Mouse (Mus musculus) ES-Bruce4 (cell line): ENCODE data around the gene Rbm39. TPM values are rescaled to one million over a fixed set of nuclear protein-coding genes. Genes with fewer than 3 reads are reported as not detected.

Experiments
- H3K27ac ChIP-seq: 2 replicates; pipeline ENCODE4 v1.5.1; 2012; ENCODE audit warnings: low read length, inconsistent platforms; ENCODE audit not compliant: insufficient read depth
- H3K27me3 ChIP-seq: 2 replicates; pipeline ENCODE4 v1.6.1; 2012; ENCODE audit warnings: mild to moderate bottlenecking, low read length, inconsistent platforms; ENCODE audit not compliant: control insufficient read depth, poor library complexity, insufficient read depth, severe bottlenecking
- H3K36me3 ChIP-seq: 2 replicates; pipeline ENCODE4 v1.6.1; 2012; ENCODE audit warnings: inconsistent platforms, mild to moderate bottlenecking, low read length, moderate library complexity; ENCODE audit not compliant: control insufficient read depth, poor library complexity, insufficient read depth, severe bottlenecking
- H3K4me1 ChIP-seq: one replicate; pipeline ENCODE4 v1.8.1; 2011; ENCODE audit warnings: low read length; ENCODE audit not compliant: control insufficient read depth, insufficient read depth
- H3K4me3 ChIP-seq: 2 replicates; pipeline ENCODE4 v1.5.1; 2011; ENCODE audit warnings: low read depth, mild to moderate bottlenecking, low read length
- H3K9ac ChIP-seq: 2 replicates; pipeline ENCODE4 v1.6.1; 2012; ENCODE audit warnings: low read depth, mild to moderate bottlenecking, inconsistent platforms; ENCODE audit not compliant: poor library complexity, severe bottlenecking
- H3K9me3 ChIP-seq: replicated peaks from 2 replicates; pipeline ENCODE4 v1.6.1; 2012; ENCODE audit warnings: mild to moderate bottlenecking, low read length, inconsistent platforms; ENCODE audit not compliant: control insufficient read depth, poor library complexity, insufficient read depth, severe bottlenecking
- CTCF ChIP-seq: IDR thresholded peaks from one replicate; pipeline ENCODE4 v1.8.1; 2011; ENCODE audit warnings: low read depth, low read length
- EP300 ChIP-seq: IDR thresholded peaks from 2 replicates; pipeline ENCODE4 v1.6.1; 2011; ENCODE audit warnings: low read depth, low read length; ENCODE audit not compliant: insufficient read depth
- POLR2A ChIP-seq: IDR thresholded peaks from one replicate; pipeline ENCODE4 v1.8.1; 2011; ENCODE audit warnings: low read length; ENCODE audit not compliant: insufficient read depth
- polyA plus RNA-seq: library from polyadenylated mRNA; stranded (reverse); fragments of >200 nt; gene quantifications from 2 replicates; pipeline ENCODE4 v1.2.4, GENCODE M21; 2011; ENCODE audit warnings: low read depth; ENCODE audit not compliant: missing spikeins, insufficient read depth, insufficient read length

The Rbm39 gene
- polyA plus RNA-seq, 1 experiment = 518 TPM

- H3K27me3 ChIP-seq = no peaks in the 10 kb centered on the region
- TF ChIP-seq POLR2A (no peak), EP300 (0 out of 2 replicates have a peak, but pooled peaks have one; percentile 6)
- H3K4me3 ChIP-seq = peak overlapping the region; percentile 89
- H3K4me1 ChIP-seq = no peaks in the 10 kb centered on the region
- H3K27ac ChIP-seq = peak overlapping the region; percentile 74
- no peaks in the 10 kb centered on the region for H3K9me3 ChIP-seq
- peaks cover 42% of the 10 kb centered on the region for H3K36me3 ChIP-seq
- peak overlapping the region; percentile 97 for H3K9ac ChIP-seq
Observed at GRCm38 (mm10) chr2:156179046-156179795, 817 bp downstream of the Rbm39 start.

- Histone ChIP-seq H3K9ac (0 out of 2 replicates have a peak overlapping the region, but pooled peaks have one; percentile 3), H3K9me3 (no peaks in the 10 kb centered on the region), H3K4me3 (no peak overlapping the region), H3K27ac (no peak overlapping the region), H3K36me3 (peaks cover 57% of the 10 kb centered on the region), H3K27me3 (no peaks in the 10 kb centered on the region), H3K4me1 (no peaks in the 10 kb centered on the region)
- TF ChIP-seq CTCF (no peak), EP300 (no peak), POLR2A (no peak)
Observed at GRCm38 (mm10) chr2:156177651-156178050, 2.4 kb downstream of the Rbm39 start.

- Histone ChIP-seq H3K9me3 (no peaks in the 10 kb centered on the region), H3K27ac (no peak overlapping the region), H3K9ac (0 out of 2 replicates have a peak overlapping the region, but pooled peaks have one; percentile 34), H3K4me1 (no peaks in the 10 kb centered on the region), H3K27me3 (no peaks in the 10 kb centered on the region), H3K4me3 (no peak overlapping the region), H3K36me3 (peaks cover 63% of the 10 kb centered on the region)
- no peak for TF ChIP-seq POLR2A
- TF ChIP-seq EP300 = no peak
- TF ChIP-seq CTCF = no peak
Observed at GRCm38 (mm10) chr2:156177079-156177478, 3.0 kb downstream of the Rbm39 start.

- Histone ChIP-seq H3K27ac (no peak overlapping the region), H3K9ac (no peak overlapping the region), H3K36me3 (peaks cover 87% of the 10 kb centered on the region), H3K27me3 (no peaks in the 10 kb centered on the region), H3K4me1 (no peaks in the 10 kb centered on the region), H3K4me3 (no peak overlapping the region), H3K9me3 (no peaks in the 10 kb centered on the region)
- TF ChIP-seq EP300 = no peak
- TF ChIP-seq CTCF = no peak
- no peak for TF ChIP-seq POLR2A
Observed at GRCm38 (mm10) chr2:156166557-156166956, 13.5 kb downstream of the Rbm39 start.

- H3K36me3 ChIP-seq = peaks cover 84% of the 10 kb centered on the region
- H3K9ac ChIP-seq = no peak overlapping the region
- TF ChIP-seq EP300 (no peak), CTCF (no peak), POLR2A (no peak)
- H3K4me3 ChIP-seq = no peak overlapping the region
- H3K27ac ChIP-seq = no peak overlapping the region
- no peaks in the 10 kb centered on the region for H3K9me3 ChIP-seq
- no peaks in the 10 kb centered on the region for H3K27me3 ChIP-seq
- no peaks in the 10 kb centered on the region for H3K4me1 ChIP-seq
Observed at GRCm38 (mm10) chr2:156165478-156165877, 14.6 kb downstream of the Rbm39 start.

GRCm38 (mm10) chr2:156151538-156151937, 28.5 kb downstream of the Rbm39 start:
- no peak for TF ChIP-seq EP300
- no peak for TF ChIP-seq CTCF
- TF ChIP-seq POLR2A = no peak

More at GRCm38 (mm10) chr2:156151538-156151937, 28.5 kb downstream of the Rbm39 start:
- H3K9ac ChIP-seq = no peak overlapping the region
- peaks cover 64% of the 10 kb centered on the region for H3K36me3 ChIP-seq
- no peaks in the 10 kb centered on the region for H3K27me3 ChIP-seq
- H3K4me3 ChIP-seq = no peak overlapping the region
- H3K4me1 ChIP-seq = no peaks in the 10 kb centered on the region
- H3K9me3 ChIP-seq = no peaks in the 10 kb centered on the region
- no peak overlapping the region for H3K27ac ChIP-seq
